Mouse (Mus musculus): ENCODE data around the gene Auh.

Gene Auh

GRCm38 (mm10) chr13:52792242-52792844 lies 137.1 kb downstream of the Auh start:
- no peak for DNase-seq

GRCm38 (mm10) chr13:52790894-52791293 lies 138.6 kb downstream of the Auh start:
- no peak for DNase-seq
